Mouse (Mus musculus) spleen, adult 2 months (tissue): Measurements from ENCODE around the gene Gm498.

ENCODE experiments used
- CTCF ChIP-seq: fragments of 200-500 bp; IDR thresholded peaks from 2 replicates; pipeline ENCODE4 v1.5.1; 2011; ENCODE audit warnings: mild to moderate bottlenecking, inconsistent platforms; ENCODE audit not compliant: insufficient read depth, insufficient read length, insufficient replicate concordance; ENCODE audit errors: extremely low read depth
- POLR2A ChIP-seq: fragments of 200-500 bp; IDR thresholded peaks from 2 replicates; pipeline ENCODE4 v1.6.1; 2011; ENCODE audit warnings: low read depth, low read length, inconsistent platforms

DNA sequence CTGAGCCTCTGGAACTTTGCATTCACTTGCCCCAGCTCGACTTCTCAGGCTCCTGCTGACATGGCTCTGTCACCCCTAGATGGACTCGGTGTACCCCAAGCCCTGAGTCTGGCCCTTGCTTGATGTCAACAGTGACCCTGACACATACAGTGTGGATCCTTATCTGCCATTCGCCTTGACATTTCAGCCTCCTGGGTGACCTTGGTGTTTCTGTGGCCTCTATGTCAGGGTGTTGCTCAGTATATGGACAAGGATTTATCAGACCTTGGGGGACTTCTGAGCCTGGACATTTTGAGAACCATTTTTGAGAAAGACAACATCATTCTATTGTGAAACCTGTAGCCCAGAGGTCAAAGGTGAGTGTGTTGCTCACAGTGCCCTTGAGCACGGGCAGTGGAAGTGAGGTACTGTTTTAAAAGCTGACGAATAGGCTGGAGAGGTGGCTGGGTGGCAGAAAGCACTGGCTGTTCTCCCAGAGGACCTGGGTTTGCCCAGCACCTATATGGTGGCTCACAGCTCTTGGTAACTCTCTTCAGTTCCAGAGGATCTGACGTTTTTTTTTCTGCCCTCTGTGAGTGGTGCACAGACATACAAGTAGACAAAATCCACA is 33.0 kb upstream of the Gm498 start:
- TF ChIP-seq POLR2A, result no peak
- TF ChIP-seq CTCF, result no peak
